Mouse (Mus musculus): ENCODE data around the gene Spcs3. TPM values are rescaled to one million over a fixed set of nuclear protein-coding genes. Genes with fewer than 3 reads are reported as not detected.

Gene Spcs3
- polyA plus RNA-seq (2012; rRNA removed): 7.5 and 9.5 TPM in 2 replicates

DNA sequence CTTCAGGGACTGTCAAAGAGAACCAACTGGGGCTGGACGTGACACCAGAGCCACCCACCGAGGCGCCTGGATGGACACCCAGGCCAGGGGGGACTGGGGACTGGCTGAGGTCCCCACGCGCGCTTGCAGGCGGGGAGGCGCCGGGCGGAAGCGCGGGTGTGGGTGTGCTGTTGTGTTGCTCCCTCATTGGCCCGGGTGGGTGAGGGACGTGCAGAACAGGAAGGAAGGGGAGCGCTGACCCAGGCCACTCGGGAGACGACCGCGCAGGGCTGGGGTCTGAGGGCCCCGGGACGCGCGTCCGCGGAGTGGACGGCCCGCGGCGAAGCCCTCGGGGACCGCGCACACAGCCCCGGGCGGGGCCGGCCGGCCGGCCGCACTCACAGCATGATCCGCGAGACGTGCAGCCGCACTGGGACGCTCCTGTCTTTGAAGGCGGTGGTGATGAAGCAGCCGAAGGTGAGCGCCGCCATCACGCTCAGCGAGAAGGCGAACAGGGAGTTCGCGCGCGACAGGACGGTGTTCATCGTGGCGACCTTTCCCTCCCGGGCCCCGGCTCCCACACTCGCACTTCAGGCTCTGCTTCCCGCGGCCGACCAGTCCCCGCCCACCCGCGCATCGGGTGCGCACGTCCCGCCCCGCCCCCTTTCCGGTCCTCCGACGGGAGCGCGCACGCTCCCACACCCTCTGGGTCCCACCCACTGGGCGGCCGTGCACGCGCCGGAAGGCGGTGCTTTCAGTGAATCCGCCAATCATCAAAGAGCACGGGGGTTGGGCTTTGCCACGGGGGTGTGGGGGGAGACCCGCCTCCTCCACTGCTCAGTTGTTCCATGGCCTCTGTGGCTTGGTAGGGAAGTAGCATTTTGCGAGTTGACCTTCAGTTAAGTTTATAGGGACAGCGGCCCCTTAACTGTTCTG is at the start of gene Spcs3, which contains the start of gene Asb5:
Spcs3 (minus strand) TSS at position 617 of the 915 bp plus-strand sequence.
Asb5 (plus strand) TSS at position 199 of the 915 bp plus-strand sequence.

Other genes starting within 250 kb of the Spcs3 start
- 0.91 and 1.1 TPM in 2 replicates for gene Asb5, start 418 bp downstream of the Spcs3 start, polyA plus RNA-seq (2012; rRNA removed)
- gene Spata4, start 70.8 kb upstream of the Spcs3 start, polyA plus RNA-seq (2012; rRNA removed): not detected in 2 replicates

Data from colon, adult 2 months (tissue).